Mouse (Mus musculus): Measurements from ENCODE around the gene Mapk6.

GRCm38 (mm10) chr9:75376428-75376827, 33.4 kb downstream of the Mapk6 start:
- no peak for TF ChIP-seq CTCF (IDR thresholded peaks at IDR 0.05; ENCODE audit: borderline replicate concordance, extremely low read depth, insufficient read depth, insufficient read length)
- TF ChIP-seq POLR2A (IDR thresholded peaks at IDR 0.05; ENCODE audit: borderline replicate concordance, extremely low read depth, insufficient read depth, insufficient read length, poor library complexity, severe bottlenecking), result no peak

Measured in brain, embryonic 14.5 days (tissue).